23 mouse cellular contexts compared by ENCODE assay signal in genomic region chr1:168133696-168134095, GRCm38 (mm10).
DNase-seq lines count a peak whose midpoint lies in the region; ATAC-seq and TF ChIP-seq lines count a peak whose summit lies in the region.
"Had no signal": no experiment of that assay in that cellular context is flagged by ENCODE, and none has a peak within 500 bp of the region (broad histone marks: within the 10 kb centered on the region; RNA-seq: fewer than 3 reads in every experiment).

No protein-coding gene starts in this region.

- no peak overlapping the region for H3K27ac ChIP-seq in kidney, embryonic 14.5 days (ENCODE audit: low read depth, low read length)
- no peak overlapping the region for H3K27ac ChIP-seq in liver, embryonic 11.5 days (ENCODE audit: low read depth, low read length)
- H3K27ac ChIP-seq: forebrain, embryonic 12.5 days; gastrocnemius, adult 2 months; heart, embryonic 15.5 days; layer of hippocampus, adult 2 months; midbrain, embryonic 15.5 days; neural tube, embryonic 12.5 days had no signal

- peak; percentile 40 for DNase-seq in kidney, adult 11 months
- DNase-seq in kidney, postnatal 4 days = no peak
- peak; percentile 69 for DNase-seq in Patski (ENCODE audit: low read depth, low spot score)
- no peak for DNase-seq in liver, embryonic 11.5 days (ENCODE audit: low spot score)
- no peak for DNase-seq in embryo, embryonic 11 days
- DNase-seq in T-cell, adult 2 months (ENCODE audit: low spot score) = no peak
- DNase-seq: adrenal gland, postnatal 14 days; B cell, adult 2 months; cerebellum, adult 2 months; gastrocnemius, adult 2 months; liver, postnatal 0 days; lung, postnatal 10 days; right cerebral cortex, postnatal 14 days had no signal

- no peak for TF ChIP-seq CTCF in Patski (IDR thresholded peaks at IDR 0.05)

- no peaks in the 10 kb centered on the region for H3K36me3 ChIP-seq in kidney, embryonic 14.5 days (ENCODE audit: control insufficient read depth, insufficient read depth, low read length)
- no peaks in the 10 kb centered on the region for H3K36me3 ChIP-seq in liver, embryonic 11.5 days (ENCODE audit: control insufficient read depth, insufficient read depth, low read length)
- H3K36me3 ChIP-seq: forebrain, embryonic 12.5 days; G1E; heart, embryonic 15.5 days; midbrain, embryonic 15.5 days; neural tube, embryonic 12.5 days had no signal

- peak; percentile 94 for ATAC-seq in Patski
- 0 out of 2 replicates have a peak, but pooled peaks have one; percentile 25 for ATAC-seq in kidney, embryonic 14.5 days (ENCODE audit: low FRiP score, low TSS enrichment)
- no peak for ATAC-seq in liver, embryonic 11.5 days (replicated peaks; ENCODE audit: low FRiP score)
- ATAC-seq: intestine, postnatal 0 days; liver, postnatal 0 days; midbrain, embryonic 15.5 days had no signal

- CTCF ChIA-PET in Patski (lab: Charles Lee) = interaction anchor here (0.7 to 1.0 kb wide), 3 partner anchors 13 to 80 kb away, joined by 3 read pairs; no protein-coding TSS in a partner anchor

- in situ Hi-C loops in Patski (cut with MboI; ENCODE audit: low pct_unique_long_range_greater_than_20kb) = no loop called here

- no peak overlapping the region for H3K4me3 ChIP-seq in kidney, embryonic 14.5 days (ENCODE audit: low read length)
- H3K4me3 ChIP-seq in liver, embryonic 11.5 days (ENCODE audit: low read depth, low read length) = no peak overlapping the region
- H3K4me3 ChIP-seq: forebrain, embryonic 12.5 days; gastrocnemius, adult 2 months; heart, embryonic 15.5 days; layer of hippocampus, adult 2 months; megakaryocyte, embryonic 14.5 days; midbrain, embryonic 15.5 days; neural tube, embryonic 12.5 days had no signal

- no peak overlapping the region for H3K9ac ChIP-seq in kidney, embryonic 14.5 days (ENCODE audit: low read depth, low read length)
- no peak overlapping the region for H3K9ac ChIP-seq in liver, embryonic 11.5 days (ENCODE audit: low read depth, low read length)
- H3K9ac ChIP-seq: forebrain, embryonic 12.5 days; heart, embryonic 15.5 days; liver, postnatal 0 days; midbrain, embryonic 15.5 days; neural tube, embryonic 12.5 days had no signal

- H3K4me1 ChIP-seq in kidney, embryonic 14.5 days (ENCODE audit: control insufficient read depth, insufficient read depth, low read length) = no peaks in the 10 kb centered on the region
- H3K4me1 ChIP-seq in liver, embryonic 11.5 days (replicated peaks; ENCODE audit: control insufficient read depth, insufficient read depth, low read length) = no peaks in the 10 kb centered on the region
- H3K4me1 ChIP-seq: megakaryocyte, embryonic 14.5 days had no signal

- no peak overlapping the region for H3K4me2 ChIP-seq in kidney, embryonic 14.5 days (replicated peaks; ENCODE audit: low read depth, low read length)
- H3K4me2 ChIP-seq in liver, embryonic 11.5 days = no peak overlapping the region
- H3K4me2 ChIP-seq: forebrain, embryonic 12.5 days; heart, embryonic 15.5 days; midbrain, embryonic 15.5 days; neural tube, embryonic 12.5 days had no signal

- POLR2A ChIA-PET in Patski (lab: Charles Lee) = no interaction called here

- no peaks in the 10 kb centered on the region for H3K9me3 ChIP-seq in kidney, embryonic 14.5 days (ENCODE audit: control insufficient read depth, low read length)
- no peaks in the 10 kb centered on the region for H3K9me3 ChIP-seq in liver, embryonic 11.5 days (ENCODE audit: control insufficient read depth, low read length)
- H3K9me3 ChIP-seq: forebrain, embryonic 12.5 days; heart, embryonic 15.5 days; megakaryocyte, embryonic 14.5 days; midbrain, embryonic 15.5 days; neural tube, embryonic 12.5 days had no signal

- no peaks in the 10 kb centered on the region for H3K27me3 ChIP-seq in Patski
- H3K27me3 ChIP-seq in kidney, embryonic 14.5 days (ENCODE audit: control insufficient read depth, insufficient read depth, low read length) = no peaks in the 10 kb centered on the region
- H3K27me3 ChIP-seq in liver, embryonic 11.5 days (replicated peaks; ENCODE audit: control insufficient read depth, insufficient read depth, low read length) = no peaks in the 10 kb centered on the region
- H3K27me3 ChIP-seq: CH12.LX; forebrain, embryonic 12.5 days; heart, embryonic 15.5 days; midbrain, embryonic 15.5 days; neural tube, embryonic 12.5 days had no signal

Comparison
In these comparisons a context has a peak if more than half of its experiments do, and no peak if none do; other contexts are left out.
1. DNase-seq: peak in kidney, adult 11 months (single experiment) and Patski (single experiment); none in kidney, postnatal 4 days (0 of 2), liver, embryonic 11.5 days (single experiment), embryo, embryonic 11 days (single experiment) and T-cell, adult 2 months (single experiment).